Mouse (Mus musculus) stomach, embryonic 15.5 days (tissue): Measurements from ENCODE around the gene Shmt2. TPM values are rescaled to one million over a fixed set of nuclear protein-coding genes. Genes with fewer than 3 reads are reported as not detected.

Source experiments
- ATAC-seq: fragments of 200-750 bp; cut with Nextera tagmentation; 2 replicates; pipeline ENCODE4 v1.8.0; 2017; ENCODE audit warnings: low read depth, moderate number of reproducible peaks, moderate TSS enrichment; ENCODE audit not compliant: insufficient read depth, low FRiP score
- H3K27ac ChIP-seq: fragments of 300-500 bp; sonication (generic); 2 replicates; pipeline ENCODE4 v1.5.1; 2015; ENCODE audit warnings: mild to moderate bottlenecking, inconsistent platforms
- H3K27me3 ChIP-seq: fragments of 300-500 bp; sonication (generic); replicated peaks from 2 replicates; pipeline ENCODE4 v1.6.1; 2015; ENCODE audit warnings: inconsistent platforms
- H3K36me3 ChIP-seq: fragments of 300-500 bp; sonication (generic); 2 replicates; pipeline ENCODE4 v1.6.1; 2015; ENCODE audit warnings: inconsistent platforms
- H3K4me1 ChIP-seq: fragments of 300-500 bp; sonication (generic); 2 replicates; pipeline ENCODE4 v1.6.1; 2015; ENCODE audit warnings: inconsistent platforms
- H3K4me2 ChIP-seq: fragments of 300-500 bp; sonication (generic); 2 replicates; pipeline ENCODE4 v1.6.1; 2015; ENCODE audit warnings: mild to moderate bottlenecking, inconsistent platforms
- H3K4me3 ChIP-seq: fragments of 300-500 bp; sonication (generic); replicated peaks from 2 replicates; pipeline ENCODE4 v1.5.1; 2015; ENCODE audit warnings: inconsistent platforms
- H3K9ac ChIP-seq: fragments of 300-500 bp; sonication (generic); 2 replicates; pipeline ENCODE4 v1.6.1; 2015; ENCODE audit warnings: inconsistent platforms
- H3K9me3 ChIP-seq: fragments of 300-500 bp; sonication (generic); 2 replicates; pipeline ENCODE4 v1.6.1; 2016; ENCODE audit warnings: inconsistent platforms
- WGBS: fragments of 180-500 bp; shearing (Covaris S2); methylation state at CpG from one replicate; pipeline ENCODE4 v1.1.7; 2015; 5-methylcytosine and 5-hydroxymethylcytosine counted together
- polyA plus RNA-seq: library from polyadenylated mRNA; unstranded; fragments of >200 nt; fragmentation: Nextera tagmentation; extraction: Ambion mirVana; gene quantifications from 2 replicates; pipeline ENCODE4 v1.2.1, GENCODE M21; 2015

The Shmt2 gene
- polyA plus RNA-seq, 1 experiment from 2014 or later, result 142 TPM

DNA sequence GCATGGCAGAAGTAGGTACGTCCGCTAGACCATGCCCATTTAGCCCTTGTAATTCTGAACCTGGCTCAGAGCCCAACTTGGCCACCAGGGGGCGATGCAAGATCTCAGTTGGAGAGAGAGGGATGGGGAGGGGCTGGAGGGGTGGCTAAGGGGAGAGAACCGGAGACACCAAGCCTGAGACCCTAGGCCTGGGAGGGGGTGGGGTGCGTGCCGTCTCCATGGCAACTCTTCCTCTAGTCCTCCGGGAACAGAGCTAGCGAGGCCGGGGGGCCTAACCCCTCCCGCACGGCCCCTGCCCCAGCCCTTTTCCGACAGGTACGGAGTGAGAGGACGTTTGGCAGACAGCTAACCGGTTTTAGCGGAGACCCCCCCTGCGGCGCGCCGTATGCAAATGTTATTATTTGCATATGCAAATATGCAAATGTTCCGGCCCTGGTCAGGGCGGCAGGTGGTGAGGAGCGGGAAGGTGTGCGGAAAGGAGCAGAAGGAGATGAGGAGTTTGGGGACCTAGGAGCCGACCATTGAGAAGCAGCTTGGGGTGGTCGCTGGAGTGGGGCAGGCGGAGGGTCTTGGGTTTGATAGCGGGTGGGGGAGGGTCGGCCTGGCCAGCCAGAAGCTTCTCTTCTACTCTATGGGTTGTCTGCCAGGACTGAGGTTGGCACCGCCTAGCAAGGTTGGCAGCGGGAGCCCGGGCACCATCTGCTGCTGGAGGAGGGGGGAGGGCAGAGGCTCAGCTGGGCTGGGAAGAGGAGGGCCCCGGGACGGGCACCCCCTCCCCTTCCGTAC is 13.0 kb downstream of the Shmt2 start:
- Histone ChIP-seq H3K9ac (no peak overlapping the region), H3K27me3 (peaks cover 64% of the 10 kb centered on the region), H3K4me1 (peaks cover 51% of the 10 kb centered on the region), H3K4me2 (peak overlapping the region; percentile 83), H3K4me3 (peak overlapping the region; percentile 39), H3K9me3 (no peaks in the 10 kb centered on the region), H3K27ac (0 out of 2 replicates have a peak overlapping the region, but pooled peaks have one; percentile 16), H3K36me3 (no peaks in the 10 kb centered on the region)
- ATAC-seq, result peak; percentile 12
- whole genome bisulfite sequencing, result 1% methylated on average over 35 of the region's 35 CpGs

DNA sequence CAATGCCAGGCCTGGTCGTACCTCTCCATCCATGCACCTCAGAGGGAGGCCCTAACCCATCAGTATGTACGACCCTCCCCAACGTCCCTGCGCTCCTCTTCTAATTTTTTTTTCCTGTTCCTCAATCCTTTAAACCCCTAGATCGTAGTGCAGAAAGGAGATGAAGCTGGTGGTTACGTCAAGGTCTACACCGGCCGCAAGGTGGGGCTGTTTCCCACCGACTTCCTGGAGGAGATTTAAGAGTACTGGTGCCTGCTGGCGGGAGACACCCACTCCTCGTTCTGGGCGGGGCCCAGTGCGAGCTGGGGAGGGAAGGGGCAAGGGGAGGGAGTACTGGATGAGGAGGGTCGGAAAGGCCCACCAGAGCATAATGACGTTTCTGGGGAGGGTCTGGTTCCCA is 14.0 kb downstream of the Shmt2 start:
- no peak for ATAC-seq
- Histone ChIP-seq H3K4me2 (peak overlapping the region; percentile 83), H3K36me3 (no peaks in the 10 kb centered on the region), H3K9me3 (no peaks in the 10 kb centered on the region), H3K9ac (no peak overlapping the region), H3K4me1 (peaks cover 41% of the 10 kb centered on the region), H3K27ac (no peak overlapping the region), H3K27me3 (peaks cover 54% of the 10 kb centered on the region), H3K4me3 (0 out of 2 replicates have a peak overlapping the region, but pooled peaks have one; percentile 13)
- WGBS, result 4% methylated on average over 15 of the region's 15 CpGs

DNA sequence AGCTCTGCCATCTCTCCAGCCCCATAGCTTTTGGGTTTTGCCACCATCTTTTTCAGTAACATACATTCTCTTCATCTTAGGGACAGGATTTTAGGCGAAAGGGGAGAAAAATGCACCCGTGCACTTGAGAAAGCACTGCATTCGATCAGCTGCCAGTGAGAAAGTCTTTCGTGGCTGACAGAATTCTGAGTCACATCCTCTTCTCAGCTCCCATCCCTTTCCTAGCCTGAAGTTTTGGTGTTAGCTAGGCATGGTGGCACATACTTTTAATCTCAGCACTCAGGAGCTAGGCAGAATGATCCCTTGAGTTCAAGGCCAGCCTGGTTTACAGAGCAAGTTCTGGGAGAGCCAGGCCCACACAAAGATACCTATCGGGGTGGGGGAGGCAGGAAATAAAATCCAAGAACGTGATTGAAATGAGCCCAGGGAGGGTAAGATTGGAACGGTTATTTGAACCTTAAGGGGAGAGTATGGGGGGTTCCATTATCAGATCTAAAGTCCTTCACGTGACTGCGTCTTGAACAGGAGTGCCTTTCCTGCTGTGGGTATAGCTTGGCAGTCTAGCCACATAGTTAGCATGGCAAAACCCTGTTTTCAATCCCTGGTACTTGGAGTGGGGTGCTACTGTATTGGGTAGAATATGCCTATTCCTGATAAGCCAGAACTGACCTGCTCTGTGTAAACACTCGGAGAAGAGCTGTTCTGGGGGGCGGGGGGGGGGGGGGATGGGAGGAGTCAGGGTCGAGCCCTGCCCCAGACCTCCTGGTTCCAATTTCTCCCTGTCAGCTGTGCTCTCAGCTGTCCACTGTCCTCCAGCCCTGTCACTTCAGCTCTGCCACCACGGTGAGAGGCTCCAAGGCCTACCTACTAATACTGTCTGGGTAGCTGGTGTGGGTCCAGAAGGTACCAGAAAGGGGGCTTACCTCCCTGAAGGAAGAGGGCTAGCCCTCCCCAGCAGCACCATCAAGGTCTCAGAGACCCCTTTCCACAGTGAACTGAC is 21.1 kb downstream of the Shmt2 start, which contains the start of gene Stac3:
Gene Stac3, plus strand, starts transcription at position 793 of the 1,000 bp plus-strand sequence.
- H3K27ac ChIP-seq, result no peak within 1 kb of the TSS
- 0 out of 2 replicates have a peak, but pooled peaks cover 9% of the 10 kb centered on the region for H3K36me3 ChIP-seq
- no peaks in the 10 kb centered on the region for H3K27me3 ChIP-seq
- H3K9ac ChIP-seq, result no peak within 1 kb of the TSS
- ATAC-seq, result no peak
- no peak within 1 kb of the TSS for H3K4me2 ChIP-seq
- no peaks in the 10 kb centered on the region for H3K9me3 ChIP-seq
- H3K4me1 ChIP-seq, result no peaks in the 10 kb centered on the region
- H3K4me3 ChIP-seq, result no peak within 1 kb of the TSS
- WGBS, result 67% methylated on average over 12 of the region's 13 CpGs

DNA sequence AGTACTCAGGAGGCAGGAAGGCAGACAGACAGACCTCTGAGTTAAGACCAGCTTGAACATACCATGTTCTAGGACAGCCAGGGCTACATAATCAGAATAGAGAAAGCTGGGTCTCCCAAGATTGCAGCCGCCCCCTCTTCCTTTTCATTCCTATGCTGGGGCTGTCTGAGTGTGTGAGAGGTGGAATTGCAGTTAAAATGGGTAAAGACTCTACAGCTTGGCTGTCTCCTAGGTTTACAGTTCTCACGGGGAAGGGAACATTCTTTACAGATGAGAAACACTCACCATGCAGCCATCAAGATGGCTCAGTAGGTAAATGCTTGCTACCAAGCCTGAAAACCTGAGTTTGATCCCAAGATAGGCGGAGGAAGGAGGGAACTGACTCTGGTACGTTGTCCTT is 22.2 kb downstream of the Shmt2 start:
- Histone ChIP-seq H3K36me3 (peaks cover 15% of the 10 kb centered on the region), H3K27me3 (no peaks in the 10 kb centered on the region), H3K4me3 (no peak overlapping the region), H3K9ac (no peak overlapping the region), H3K27ac (no peak overlapping the region), H3K4me1 (no peaks in the 10 kb centered on the region), H3K4me2 (no peak overlapping the region), H3K9me3 (no peaks in the 10 kb centered on the region)
- ATAC-seq, result no peak
- 75% methylated on average over 4 of the region's 4 CpGs for WGBS

GRCm38 (mm10) chr10:127499516-127499915 is 22.7 kb downstream of the Shmt2 start:
- WGBS, result 81% methylated on average over 5 of the region's 5 CpGs
- Histone ChIP-seq H3K36me3 (peaks cover 20% of the 10 kb centered on the region), H3K4me2 (no peak overlapping the region), H3K4me3 (no peak overlapping the region), H3K9me3 (no peaks in the 10 kb centered on the region), H3K4me1 (no peaks in the 10 kb centered on the region), H3K9ac (no peak overlapping the region), H3K27ac (no peak overlapping the region), H3K27me3 (no peaks in the 10 kb centered on the region)
- no peak for ATAC-seq

GRCm38 (mm10) chr10:127496156-127496555 is 26.1 kb downstream of the Shmt2 start:
- no peak for ATAC-seq
- 95% methylated on average over 3 of the region's 3 CpGs for WGBS
- H3K27ac ChIP-seq, result no peak overlapping the region
- H3K27me3 ChIP-seq, result no peaks in the 10 kb centered on the region
- no peak overlapping the region for H3K4me2 ChIP-seq
- H3K36me3 ChIP-seq, result peaks cover 41% of the 10 kb centered on the region
- no peaks in the 10 kb centered on the region for H3K4me1 ChIP-seq
- H3K9ac ChIP-seq, result no peak overlapping the region
- H3K4me3 ChIP-seq, result no peak overlapping the region
- no peaks in the 10 kb centered on the region for H3K9me3 ChIP-seq

- no peak for ATAC-seq
- no peaks in the 10 kb centered on the region for H3K4me1 ChIP-seq
- no peak overlapping the region for H3K27ac ChIP-seq
- WGBS, result 82% methylated on average over 3 of the region's 3 CpGs
- H3K4me2 ChIP-seq, result no peak overlapping the region
- peaks cover 47% of the 10 kb centered on the region for H3K36me3 ChIP-seq
- H3K27me3 ChIP-seq, result no peaks in the 10 kb centered on the region
- H3K9me3 ChIP-seq, result no peaks in the 10 kb centered on the region
- H3K4me3 ChIP-seq, result no peak overlapping the region
- no peak overlapping the region for H3K9ac ChIP-seq
These were observed 30.1 kb downstream of the Shmt2 start for GRCm38 (mm10) chr10:127492118-127492517.

DNA sequence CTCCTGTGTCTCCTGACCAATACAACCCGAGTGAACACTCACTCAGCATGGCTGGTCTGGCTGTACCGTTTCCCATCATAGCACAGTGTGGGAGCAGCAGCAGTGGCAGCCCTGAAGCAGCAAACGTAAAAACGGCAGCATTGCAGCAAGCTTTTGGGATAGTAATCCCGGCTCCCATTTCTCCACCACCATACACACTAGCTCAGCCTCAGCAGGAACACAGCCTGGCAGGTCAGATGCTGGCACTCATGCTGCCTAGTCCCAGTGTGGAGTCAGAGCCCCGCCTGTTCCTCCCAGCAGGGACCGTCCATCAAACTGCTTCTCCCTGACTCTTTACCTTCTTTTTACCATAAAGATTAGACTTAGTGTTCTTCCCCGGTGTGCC is 31.1 kb downstream of the Shmt2 start:
- Histone ChIP-seq H3K4me1 (no peaks in the 10 kb centered on the region), H3K4me3 (no peak overlapping the region), H3K36me3 (peaks cover 44% of the 10 kb centered on the region), H3K9me3 (no peaks in the 10 kb centered on the region), H3K27me3 (no peaks in the 10 kb centered on the region), H3K27ac (no peak overlapping the region), H3K9ac (no peak overlapping the region), H3K4me2 (no peak overlapping the region)
- WGBS, result 79% methylated on average over 8 of the region's 8 CpGs
- ATAC-seq, result no peak

DNA sequence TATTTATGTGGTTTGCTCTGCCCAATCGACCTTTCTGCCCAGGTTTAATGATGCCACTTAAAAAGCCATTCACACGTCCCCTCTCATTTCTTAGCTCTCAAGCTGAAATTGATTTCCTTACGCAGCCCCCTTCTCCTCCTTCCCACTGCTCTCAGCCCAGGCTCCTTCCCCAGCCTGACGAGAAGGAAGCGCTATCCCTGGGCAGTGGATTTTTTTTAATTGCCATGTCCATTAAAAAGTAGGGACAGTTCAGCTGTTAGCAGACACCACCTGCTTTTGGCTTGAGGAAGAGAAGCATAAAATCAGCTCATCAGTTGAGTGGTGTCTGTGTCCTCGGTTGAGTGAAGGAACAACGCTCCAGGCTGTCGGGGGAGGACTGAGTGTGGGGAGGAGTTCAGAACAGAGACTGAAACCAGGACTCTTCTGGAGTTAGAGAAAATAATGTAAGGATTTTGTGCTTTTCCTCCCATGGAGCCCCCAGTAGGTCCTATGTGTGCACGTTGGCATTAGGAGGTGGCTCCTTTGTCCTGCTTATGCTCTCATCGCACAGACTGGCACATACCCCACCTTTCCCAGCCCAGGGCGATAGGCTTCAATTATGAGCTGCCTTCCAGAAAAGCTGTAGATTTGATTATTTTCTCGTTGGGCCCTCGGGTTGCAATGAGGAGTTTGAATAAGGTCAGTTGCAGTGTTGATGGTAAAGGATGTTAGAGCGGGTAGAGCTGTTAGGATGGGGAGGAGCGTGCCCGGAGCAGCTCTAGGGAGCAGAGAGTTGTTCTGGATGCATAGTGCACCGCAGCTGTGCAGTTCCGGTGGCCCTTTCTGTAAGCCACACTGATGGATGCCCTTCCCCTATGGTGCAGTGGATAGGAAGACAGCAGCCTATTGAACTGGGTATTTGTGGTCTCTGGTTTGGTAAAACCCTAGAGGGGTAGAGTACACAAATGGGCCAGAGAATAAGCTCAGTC is 31.8 kb downstream of the Shmt2 start:
- Histone ChIP-seq H3K4me3 (no peak overlapping the region), H3K9ac (no peak overlapping the region), H3K4me2 (no peak overlapping the region), H3K4me1 (no peaks in the 10 kb centered on the region), H3K9me3 (no peaks in the 10 kb centered on the region), H3K27me3 (no peaks in the 10 kb centered on the region), H3K36me3 (peaks cover 46% of the 10 kb centered on the region), H3K27ac (no peak overlapping the region)
- ATAC-seq, result no peak
- WGBS, result 88% methylated on average over 18 of the region's 18 CpGs

DNA sequence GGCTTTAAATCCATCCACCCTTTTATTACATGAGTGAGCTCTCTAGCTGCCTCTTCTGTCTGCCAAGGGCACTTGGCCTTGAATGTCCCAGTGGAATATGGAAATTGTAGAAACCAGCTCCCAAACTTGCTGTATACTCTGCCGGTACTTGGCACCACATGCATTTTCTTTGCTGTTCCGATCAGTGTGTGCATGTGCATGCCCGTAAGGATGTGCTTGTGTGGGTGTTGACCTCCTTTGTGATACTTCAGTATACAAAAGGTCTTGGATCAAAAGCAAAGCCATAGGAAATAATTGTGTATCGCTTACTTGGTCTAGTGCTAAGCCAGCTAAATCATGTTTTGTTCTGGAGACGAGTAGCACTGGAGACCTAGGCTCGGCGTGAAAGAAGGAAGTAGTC is 33.4 kb downstream of the Shmt2 start:
- Histone ChIP-seq H3K4me1 (no peaks in the 10 kb centered on the region), H3K9me3 (no peaks in the 10 kb centered on the region), H3K4me2 (no peak overlapping the region), H3K4me3 (no peak overlapping the region), H3K27me3 (no peaks in the 10 kb centered on the region), H3K36me3 (peaks cover 41% of the 10 kb centered on the region), H3K27ac (no peak overlapping the region), H3K9ac (no peak overlapping the region)
- WGBS, result 92% methylated on average over 7 of the region's 7 CpGs
- no peak for ATAC-seq

- no peak for ATAC-seq
- H3K27me3 ChIP-seq, result no peaks in the 10 kb centered on the region
- H3K4me2 ChIP-seq, result no peak overlapping the region
- H3K9me3 ChIP-seq, result no peaks in the 10 kb centered on the region
- no peaks in the 10 kb centered on the region for H3K4me1 ChIP-seq
- H3K9ac ChIP-seq, result no peak overlapping the region
- no peak overlapping the region for H3K4me3 ChIP-seq
- 87% methylated on average over 10 of the region's 10 CpGs for WGBS
- H3K36me3 ChIP-seq, result peaks cover 21% of the 10 kb centered on the region
- no peak overlapping the region for H3K27ac ChIP-seq
These were observed 37.0 kb downstream of the Shmt2 start for GRCm38 (mm10) chr10:127485235-127485634.
